Mouse (Mus musculus) left cerebral cortex, postnatal 25 days (tissue): ENCODE data around the gene Tctex1d2. TPM values are rescaled to one million over a fixed set of nuclear protein-coding genes. Genes with fewer than 3 reads are reported as not detected.
"Not testable (repeated sequence)": the region's sequence is repeated elsewhere in the genome, so short reads cannot be mapped to it uniquely, and the experiment has no call there.

ENCODE experiments used
- DNase-seq, 2 experiments: peaks; one replicate each; pipeline ENCODE4 v3.0.0; 2022; ENCODE audit warnings: low spot score in 2 of 2, mixed read lengths in 1 of 2
- intact Hi-C: fragments of 180-260 bp; cut with DNase I; formaldehyde crosslinking; loops from one replicate; pipeline ENCODE4 v1.15.1; 2025
- total RNA-seq, 2 experiments: library from RNA; stranded (reverse); gene quantifications; 2 replicates each; pipeline ENCODE4 v1.2.3; 2021

Gene Tctex1d2
- total RNA-seq, 2 experiments from 2014 or later = 11.2 to 14.1 TPM

DNA sequence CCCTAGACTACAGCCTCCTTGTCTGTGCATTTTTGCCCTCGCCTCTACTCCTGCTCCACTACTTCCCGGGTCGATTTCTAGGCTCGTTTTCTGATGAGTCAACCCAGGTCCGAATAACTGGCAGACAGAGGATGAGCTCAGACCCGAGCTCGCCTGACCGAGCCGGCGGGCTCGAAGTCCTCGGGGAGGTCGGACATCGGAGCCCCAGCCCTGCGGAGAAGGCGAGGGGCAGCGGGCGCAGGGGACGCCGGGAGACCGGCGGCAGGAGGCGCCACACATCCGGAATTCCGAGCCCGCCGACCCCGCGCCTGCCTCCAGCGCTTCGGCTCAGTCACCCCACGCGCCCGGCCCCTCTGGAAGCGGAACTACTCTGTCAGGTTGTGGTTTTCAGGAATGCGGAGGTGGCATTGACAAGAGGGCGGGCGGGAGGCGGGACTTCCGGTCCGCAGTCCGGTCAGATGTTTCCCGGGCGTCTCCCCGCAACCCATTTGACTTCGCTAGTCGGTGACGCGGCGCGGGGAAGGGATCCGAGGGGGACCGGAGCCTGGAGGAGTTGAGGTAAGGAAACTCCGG is 11.1 kb downstream of the Tctex1d2 start, which contains the start of gene Pcyt1a:
TSS of gene Pcyt1a (plus strand) at position 448 of the 573 bp plus-strand sequence.
- intact Hi-C loops = loop anchor here (2.0 kb wide), 1 partner anchor 98 kb away; the partner anchor contains the start of gene Ubxn7
- peak; percentile 89 to 94 for DNase-seq

DNA sequence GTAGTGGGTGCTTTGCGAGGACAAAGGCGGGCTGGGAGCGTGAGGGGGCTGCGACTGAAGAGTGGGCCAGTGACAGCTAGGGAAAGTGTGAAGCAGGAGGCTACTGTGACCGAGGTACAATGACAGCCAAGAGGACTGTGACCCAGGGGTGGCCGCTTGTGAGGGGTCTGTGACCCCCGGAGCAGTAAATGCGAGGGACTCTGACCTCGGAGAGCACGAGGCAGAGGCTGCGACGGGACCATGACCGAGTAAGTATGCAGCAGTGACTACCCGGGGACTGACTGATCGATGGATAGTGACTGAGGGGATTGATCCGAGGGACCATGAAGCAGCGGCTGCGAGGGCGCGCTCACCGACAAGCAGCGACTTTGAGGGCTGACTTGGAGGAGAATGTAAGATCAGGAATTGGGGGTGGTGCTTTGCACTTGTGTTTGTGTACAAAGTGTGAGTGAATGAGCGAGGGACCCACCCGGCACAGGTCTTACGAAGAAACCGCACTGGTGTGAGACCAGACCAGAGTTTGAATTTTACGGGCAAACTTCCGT is 11.6 kb downstream of the Tctex1d2 start:
- intact Hi-C loops = loop anchor here (2.0 kb wide), 1 partner anchor 98 kb away; the partner anchor contains the start of gene Ubxn7
- no peak for DNase-seq

DNA sequence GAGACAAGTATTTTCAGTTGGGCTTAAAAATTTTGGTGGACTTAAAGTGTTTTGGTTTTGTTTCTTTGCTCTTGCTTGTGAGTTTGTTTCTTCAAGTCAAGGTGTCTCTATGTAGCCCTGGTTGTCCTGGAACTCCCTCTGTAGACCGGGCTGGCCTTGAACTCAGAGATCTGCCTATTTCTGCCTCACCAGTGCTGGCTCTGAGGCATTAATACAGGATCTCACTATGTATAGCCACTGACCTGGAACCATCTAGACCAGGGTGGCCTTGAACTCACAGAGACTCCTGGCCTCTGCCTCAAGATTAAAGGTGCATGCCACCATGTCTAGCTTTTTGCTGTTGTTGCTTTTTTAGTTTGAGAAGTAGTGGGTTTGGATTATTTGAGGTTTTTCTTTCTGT is 12.4 kb downstream of the Tctex1d2 start:
- intact Hi-C loops = loop anchor here (2.0 kb wide), 1 partner anchor 99 kb away; the partner anchor contains the start of gene Ubxn7
- no peak for DNase-seq

DNA sequence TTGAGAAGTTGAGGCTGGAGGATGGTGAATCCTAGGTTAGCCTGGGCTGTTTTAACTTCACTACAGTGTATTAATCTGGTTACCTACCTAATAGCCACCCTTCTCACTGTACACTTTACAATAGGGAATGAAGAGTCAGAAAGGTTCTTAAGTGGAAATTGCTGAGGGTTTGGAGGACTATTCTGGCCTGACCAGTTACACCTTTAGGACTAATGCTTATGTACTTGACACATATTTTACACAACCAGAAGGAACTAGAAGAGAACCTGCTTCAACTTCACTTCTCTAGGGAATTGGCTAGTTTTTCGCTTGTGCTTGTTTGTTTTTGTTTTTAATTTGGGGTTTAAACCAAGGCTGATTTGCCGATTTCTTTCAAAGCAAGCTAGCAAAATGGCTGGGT is 13.6 kb downstream of the Tctex1d2 start:
- intact Hi-C loops = no loop called here
- DNase-seq = no peak

DNA sequence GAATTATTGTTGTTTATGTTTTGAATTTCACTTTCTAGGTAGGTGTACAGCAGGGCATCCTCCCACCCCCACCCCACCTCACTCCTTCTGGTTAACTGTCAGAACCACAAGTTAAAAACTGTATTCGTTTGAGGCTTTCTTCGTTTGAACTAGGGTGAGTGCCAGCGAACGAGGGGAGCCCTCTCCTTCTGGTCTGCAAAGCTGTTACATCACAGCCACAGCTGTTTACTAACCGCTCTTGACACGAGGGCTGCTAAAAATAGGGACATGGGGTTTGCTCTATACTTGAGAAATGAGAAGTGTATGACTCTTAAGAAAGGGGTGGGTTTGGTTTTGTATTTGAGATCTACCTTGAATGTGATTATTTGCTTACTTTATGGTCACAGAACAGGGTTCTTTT is 14.6 kb downstream of the Tctex1d2 start:
- intact Hi-C loops = no loop called here
- no peak for DNase-seq

DNA sequence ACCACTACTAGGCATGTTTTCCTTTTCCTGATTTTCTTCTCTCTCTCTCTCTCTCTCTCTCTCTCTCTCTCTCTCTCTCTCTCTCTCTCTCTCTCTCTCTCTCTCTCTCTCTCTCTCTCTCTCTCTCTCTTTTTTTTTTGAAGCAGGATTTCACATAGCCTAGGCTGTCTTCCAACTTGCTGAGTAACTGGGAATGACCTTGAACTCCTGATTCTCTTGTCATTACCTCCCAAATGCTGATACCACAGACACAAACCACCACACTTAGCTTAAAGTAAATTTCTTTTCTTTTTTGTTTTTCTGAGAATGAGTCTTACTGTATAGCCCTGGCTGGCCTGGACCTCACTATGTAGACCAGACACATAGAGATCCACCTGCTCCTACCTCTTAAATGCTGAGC is 15.2 kb downstream of the Tctex1d2 start:
- intact Hi-C loops = no loop called here
- no peak for DNase-seq

DNA sequence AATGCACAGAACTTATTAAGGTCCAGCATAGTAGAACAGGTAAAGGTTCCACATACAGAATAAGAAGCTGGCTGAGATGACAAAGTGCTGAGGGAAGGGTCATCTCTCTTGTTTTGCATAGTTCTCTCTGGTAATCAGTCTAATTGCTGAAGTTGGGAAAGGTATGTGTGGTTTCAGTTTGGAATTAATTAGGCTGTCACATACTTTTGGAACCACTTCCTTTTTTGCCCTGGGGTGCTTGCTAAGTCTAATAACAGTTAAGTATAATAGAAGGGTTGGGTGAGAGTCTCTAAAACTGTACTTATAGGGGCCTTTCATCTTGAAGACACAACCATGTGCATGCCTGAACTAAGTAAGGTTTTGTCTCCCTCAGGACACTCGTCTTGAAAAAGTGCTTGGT is 17.2 kb downstream of the Tctex1d2 start:
- DNase-seq = no peak
- intact Hi-C loops = no loop called here

DNA sequence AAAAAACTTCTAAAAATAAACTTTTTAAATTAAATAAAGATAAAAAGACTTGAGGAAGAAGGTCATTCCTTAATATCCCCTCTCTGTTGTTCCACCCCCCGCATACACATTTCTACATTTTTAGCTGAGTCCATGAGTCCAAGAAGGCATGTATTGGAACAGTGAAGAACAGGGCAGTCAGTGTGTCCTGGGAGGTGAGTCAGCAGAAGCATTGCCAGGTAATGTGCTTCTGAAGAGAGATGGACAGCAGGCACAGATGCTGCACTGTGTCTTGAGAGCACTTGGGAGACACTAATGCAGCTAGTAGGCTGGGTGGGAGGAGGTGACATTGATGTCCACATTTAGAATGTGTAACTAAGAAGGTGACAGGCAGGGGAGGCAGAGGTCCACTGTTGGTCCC is 17.8 kb downstream of the Tctex1d2 start:
- no peak for DNase-seq
- intact Hi-C loops = no loop called here

DNA sequence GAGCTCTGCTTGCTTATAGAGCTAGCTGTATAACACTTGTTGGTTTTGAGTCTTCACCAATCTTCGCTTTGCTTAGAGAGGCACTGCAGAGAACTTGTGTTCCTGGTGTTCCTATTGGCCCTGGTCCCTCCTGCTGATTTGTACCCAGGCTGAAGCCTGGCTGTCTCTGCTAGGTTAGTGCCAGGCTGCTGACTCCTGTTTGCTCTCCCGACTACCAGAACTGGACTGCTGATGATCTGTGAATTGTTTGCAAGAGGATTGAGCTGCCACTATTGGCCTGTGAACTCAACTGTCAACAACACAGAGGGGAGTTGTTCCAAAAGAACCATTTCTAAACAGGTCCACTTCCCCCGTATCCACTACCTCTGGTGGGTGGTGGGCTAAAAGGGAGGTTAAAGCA is 21.9 kb downstream of the Tctex1d2 start:
- intact Hi-C loops = no loop called here
- no peak for DNase-seq

DNA sequence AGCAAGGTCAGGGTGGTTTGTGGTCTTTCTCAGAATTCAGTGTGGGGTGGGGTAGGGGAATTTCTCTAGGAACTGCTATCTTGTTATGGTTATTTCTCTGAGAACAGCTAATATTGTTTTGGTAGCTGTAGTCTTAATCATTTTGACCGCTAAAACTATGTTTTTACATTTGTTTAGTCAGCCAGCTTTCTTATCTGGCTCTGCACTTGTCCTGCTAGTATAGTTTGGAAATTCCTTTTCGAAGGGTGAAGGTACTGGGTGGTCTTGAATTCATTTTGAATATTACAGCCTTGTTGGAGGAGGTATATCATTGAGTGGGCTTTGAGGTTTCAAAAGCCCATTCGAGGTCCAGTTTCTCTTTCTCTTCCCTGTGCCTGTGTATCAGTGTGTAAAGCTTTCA is 25.1 kb downstream of the Tctex1d2 start:
- DNase-seq, intact Hi-C loops: not testable (repeated sequence)

DNA sequence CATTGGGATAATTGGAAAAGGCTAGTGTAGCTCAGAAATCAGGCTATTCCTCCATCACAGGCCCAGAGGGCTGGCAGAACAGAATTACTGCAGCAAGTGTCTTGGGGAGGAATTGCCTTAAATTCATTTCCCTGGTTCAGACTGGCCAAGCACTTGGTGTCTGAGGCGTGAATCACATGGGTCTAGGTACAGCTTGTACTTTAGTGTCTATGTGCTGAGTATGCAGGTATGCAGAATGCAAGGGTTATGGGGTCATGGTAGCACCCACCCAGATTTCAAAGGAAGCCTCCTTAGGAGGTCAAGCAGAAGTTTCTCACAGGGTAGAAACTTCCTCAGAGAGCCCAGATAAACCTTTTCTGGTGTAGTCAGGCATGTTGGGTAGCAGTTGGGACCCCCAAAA is 26.1 kb downstream of the Tctex1d2 start:
- no peak for DNase-seq
- intact Hi-C loops = no loop called here

DNA sequence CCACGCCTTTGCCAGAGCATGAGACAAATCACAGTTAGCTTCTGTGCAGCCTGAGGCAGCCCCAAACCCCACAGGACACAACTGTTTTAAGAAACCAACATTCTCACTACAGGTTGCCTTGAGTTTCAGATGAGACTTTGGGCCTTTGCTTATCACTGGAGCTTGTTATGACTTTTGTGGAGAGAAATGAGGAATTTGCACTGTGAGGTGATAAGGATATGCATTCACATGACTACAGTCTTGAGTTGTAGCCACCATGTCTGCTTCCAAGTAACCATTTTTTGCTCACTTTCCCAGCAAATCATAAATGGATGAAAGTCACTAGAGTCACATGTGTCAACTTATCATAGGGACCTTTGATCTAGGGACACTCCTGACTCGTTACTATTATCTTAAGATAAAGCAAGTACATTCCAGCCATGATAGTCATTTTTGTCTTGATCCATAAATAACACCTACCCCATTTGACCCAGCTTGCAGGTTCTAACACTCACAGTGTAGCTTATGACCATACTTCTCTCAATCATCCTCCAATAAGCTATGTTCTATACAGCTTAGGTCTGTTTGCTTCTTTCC is 27.1 kb downstream of the Tctex1d2 start:
- DNase-seq = no peak
- intact Hi-C loops = no loop called here

DNA sequence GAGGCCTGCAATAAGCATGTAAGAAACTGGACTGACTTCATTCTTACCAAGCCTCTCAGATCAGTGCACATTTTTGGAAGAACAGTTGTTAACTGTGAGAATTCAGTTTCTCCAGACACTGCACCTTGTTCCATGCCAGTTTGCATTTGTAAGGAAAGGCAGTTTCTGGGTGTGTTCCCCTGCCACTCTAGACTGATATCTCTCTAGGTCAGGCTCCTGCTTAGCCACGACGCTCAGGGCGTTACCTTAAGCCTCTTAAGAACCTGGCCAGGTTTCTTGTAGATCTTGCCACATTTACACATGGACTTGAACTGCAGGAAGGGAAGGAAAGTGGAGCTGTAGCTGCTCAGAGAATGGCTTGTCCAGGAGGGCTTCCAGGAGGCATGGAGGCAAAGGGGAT is 30.2 kb downstream of the Tctex1d2 start:
- no peak for DNase-seq

DNA sequence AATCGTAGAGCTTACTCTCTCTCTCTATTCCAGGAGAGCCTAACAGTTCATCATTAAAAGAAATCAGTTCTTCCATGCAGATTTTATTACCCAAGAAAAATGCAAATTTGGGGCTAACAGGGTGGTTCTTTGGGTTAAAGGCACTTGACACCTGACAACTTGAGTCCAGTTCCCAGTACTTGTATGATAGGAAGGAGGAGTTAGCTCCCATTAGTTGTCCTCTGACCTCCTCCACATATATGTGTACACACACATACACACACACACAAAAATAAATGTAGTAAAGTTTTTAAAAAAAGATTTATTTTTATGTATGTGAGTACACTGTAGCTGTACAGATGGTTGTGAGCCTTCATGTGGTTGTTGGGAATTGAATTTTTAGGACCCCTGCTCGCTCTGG is 30.6 kb downstream of the Tctex1d2 start:
- intact Hi-C loops = no loop called here
- DNase-seq = no peak

More for the DNA sequence above, 30.2 kb downstream of the Tctex1d2 start:
- intact Hi-C loops = no loop called here

DNA sequence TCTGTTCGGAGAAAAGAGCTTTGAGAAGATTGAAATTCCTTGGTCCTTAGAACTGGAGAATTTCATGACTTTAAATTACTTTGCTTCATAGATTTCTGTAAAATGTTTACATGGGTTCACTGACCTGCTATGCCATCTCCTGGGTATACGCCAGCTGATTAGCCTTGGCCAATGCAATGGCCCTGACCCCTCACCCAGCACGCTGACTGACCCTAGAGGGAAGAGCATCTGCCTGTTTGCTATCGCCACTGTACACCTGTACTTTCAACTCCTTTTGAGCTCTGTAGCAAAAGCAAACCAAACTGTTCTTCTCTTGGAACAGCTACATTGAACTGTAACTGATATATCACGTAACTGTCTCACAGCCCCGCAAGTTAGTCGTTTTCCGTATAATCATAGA is 33.6 kb downstream of the Tctex1d2 start:
- intact Hi-C loops = no loop called here
- no peak for DNase-seq

DNA sequence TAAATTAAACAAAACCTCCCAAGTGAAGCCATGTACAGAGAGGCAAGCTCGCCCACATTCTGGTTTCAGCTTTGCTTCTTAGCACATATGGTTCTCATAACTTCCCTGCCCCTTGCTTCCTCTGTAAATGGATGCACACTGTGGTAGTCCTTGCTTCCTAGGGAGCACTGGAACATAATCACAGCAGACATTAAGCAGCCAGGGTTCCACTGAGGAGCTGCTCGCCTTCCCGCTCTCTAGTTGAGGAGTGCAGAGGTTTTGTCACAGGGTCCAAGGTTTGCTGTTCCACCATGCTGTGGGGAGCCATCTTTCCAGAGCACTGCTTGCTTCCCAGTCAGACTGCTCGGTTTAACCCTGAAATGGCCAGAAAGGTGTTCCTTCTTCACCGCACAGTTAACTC is 35.1 kb downstream of the Tctex1d2 start:
- intact Hi-C loops = no loop called here
- no peak for DNase-seq

DNA sequence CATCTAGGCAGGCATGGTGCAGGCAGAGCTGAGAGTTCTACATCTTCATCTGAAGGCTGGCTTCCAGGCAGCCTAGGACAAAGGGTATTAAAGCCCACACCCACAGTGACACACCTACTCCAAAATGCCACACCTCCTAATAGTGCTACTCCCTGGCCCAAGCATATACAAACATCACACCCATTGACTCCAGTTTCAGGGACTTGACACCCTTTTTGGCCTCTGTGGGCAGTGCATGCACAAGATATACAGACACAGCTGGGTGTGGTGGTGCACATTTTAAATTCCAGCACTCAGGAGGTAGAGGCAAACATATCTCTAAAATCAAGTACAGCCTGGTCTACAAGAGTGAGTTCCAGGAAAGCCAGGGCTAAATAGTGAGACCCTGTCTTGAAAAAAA is 36.6 kb downstream of the Tctex1d2 start:
- intact Hi-C loops = no loop called here
- DNase-seq = no peak

DNA sequence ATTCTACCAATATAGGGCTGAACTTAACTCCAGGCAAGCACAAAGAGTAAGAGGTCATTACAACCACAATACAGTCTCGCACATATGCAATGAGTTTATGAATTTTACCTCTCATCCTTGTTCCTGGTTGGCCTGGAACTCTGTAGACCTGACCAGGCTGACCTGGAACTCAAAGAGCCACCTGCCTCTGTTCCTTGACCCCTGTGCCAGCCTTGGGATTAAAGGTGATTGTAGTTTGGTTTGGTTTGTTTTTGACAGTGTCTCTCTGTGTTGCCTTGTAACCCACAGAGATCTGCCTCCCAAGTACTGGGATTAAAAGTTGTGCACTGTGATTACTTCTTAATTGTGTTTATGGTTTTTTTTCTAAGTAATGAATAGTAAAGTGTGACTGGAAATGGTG is 37.3 kb downstream of the Tctex1d2 start:
- no peak for DNase-seq
- intact Hi-C loops = no loop called here

DNA sequence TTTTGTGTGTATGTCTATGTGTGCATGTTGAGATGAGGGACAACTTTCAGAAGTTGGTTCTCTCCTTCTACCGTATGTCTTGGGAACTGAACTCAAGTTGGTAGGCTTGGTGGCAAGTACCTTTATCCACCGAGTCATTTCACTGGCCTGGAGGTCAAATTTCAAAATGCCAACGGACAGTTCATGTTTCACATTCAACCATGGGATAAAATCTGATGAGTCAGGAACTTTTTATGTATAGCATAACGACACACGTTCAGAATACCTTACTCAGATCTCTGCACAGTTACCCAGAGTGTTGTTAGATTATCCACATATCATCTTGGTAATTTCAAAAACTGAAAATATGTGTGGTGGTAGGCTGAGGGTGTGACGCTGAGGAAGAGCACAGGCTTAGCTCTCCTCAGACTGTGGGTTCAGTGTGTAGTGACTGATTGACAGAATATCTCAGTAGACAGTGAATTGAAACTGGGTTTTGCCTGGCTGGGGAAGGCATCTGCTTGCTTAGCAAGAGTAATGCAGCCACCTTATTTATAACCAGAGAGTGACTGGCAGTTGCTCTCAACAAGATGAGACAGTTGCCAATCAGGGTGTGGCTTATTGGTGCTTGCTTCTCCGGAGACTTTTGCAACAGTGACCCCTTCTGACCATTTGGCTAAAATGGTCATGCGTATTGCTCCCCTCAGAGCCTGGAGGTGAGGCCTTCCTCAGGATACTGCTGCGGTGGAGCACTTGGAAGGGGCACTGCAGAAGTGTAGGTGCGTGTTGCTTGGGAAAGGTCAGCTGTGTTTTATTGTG is 38.3 kb downstream of the Tctex1d2 start:
- intact Hi-C loops = no loop called here
- peak; percentile 16 to 30 for DNase-seq

DNA sequence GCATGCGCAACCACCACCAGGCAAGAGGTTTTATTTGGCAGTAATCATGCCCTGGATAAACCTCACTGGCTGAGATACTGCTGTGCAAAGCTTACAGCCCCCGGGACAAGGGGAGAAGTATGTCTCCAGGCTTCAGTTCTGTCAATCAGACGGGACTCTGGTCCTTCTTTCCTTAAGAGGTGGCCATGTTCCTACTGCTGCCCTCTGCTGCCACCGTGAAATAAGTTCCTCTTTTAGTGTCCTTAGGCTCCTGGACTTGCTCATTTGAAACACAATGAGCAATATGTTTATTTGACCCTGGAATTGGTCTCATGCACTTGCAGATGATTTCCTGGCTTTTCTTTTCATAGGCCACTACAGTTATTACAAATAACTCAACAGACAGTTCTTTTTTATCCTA is 41.0 kb downstream of the Tctex1d2 start:
- intact Hi-C loops = no loop called here
- DNase-seq = no peak

DNA sequence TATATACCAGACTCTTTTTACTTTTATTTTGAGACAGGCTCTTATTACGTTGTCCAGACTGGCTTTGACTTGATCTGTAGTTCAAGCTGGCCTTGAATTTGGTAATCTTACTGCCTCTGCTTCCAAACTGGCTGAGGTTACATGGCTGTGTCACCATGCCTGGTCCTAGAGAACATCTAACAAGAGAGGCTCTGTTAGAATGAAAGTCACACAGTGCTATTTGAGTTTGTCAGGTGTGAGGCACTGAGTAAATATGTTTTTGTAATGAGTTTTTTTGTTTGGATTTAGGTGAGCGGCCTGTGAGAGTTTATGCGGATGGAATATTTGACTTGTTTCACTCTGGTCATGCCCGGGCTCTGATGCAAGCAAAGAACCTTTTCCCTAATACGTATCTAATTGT is 42.2 kb downstream of the Tctex1d2 start:
- intact Hi-C loops = no loop called here
- DNase-seq = no peak
